Mouse (Mus musculus) ovary, postnatal 36 days (tissue): ENCODE measurements around the gene Gm20518.

Source experiments
- DNase-seq: peaks from one replicate; pipeline ENCODE4 v3.0.0; 2022; ENCODE audit warnings: low spot score, mixed read lengths

Gm20518 gene

DNA sequence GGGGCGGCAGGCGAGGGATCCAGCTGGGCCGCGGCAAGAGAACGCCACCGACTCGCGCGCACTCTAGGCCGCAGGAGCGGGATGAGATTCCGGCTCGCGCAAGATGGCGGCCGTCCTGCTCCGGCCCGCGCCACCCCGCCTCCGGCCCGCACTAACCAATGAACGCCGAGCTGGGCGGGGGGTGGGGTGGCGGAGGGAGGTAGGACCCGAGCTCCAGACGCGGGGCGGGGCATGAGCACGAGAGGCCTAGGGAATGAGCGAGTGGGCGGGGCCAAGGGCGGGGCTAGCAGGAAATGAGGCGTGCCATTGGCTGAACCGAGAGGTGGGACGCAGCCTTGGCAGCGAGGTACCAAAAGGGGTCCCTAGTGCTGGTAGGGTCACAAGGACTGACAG lies at the start of gene Gm20518:
TSS of gene Gm20518 (minus strand) at position 105 of the 393 bp plus-strand sequence.
- peak; percentile 99 for DNase-seq

- DNase-seq: no peak
These were observed 47.8 kb upstream of the Gm20518 start for GRCm38 (mm10) chr16:17939255-17939751.

GRCm38 (mm10) chr16:17938821-17939220 lies 47.4 kb upstream of the Gm20518 start:
- peak; percentile 77 for DNase-seq

- no peak for DNase-seq
These were observed 46.7 kb upstream of the Gm20518 start for GRCm38 (mm10) chr16:17938187-17938586.

DNA sequence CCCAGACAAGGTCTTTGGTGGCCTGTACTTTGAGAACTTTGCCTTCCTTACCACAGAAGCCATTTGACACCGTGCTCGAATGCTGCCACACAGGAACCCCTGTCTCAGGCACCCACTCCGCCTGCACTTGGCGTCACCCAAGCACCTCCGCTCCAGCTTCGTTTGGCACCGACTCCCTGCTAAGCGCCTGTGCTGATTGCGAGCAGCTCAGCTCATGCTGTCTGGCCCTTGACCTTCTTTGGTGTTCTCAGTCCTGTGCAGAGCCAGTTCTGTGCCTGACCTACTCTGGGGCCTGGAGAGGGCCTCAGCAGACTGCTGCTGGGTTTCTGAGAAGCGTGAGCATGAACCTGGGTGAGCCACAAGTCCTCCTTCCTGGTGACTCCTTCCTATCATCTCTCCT lies 45.3 kb upstream of the Gm20518 start:
- DNase-seq: no peak

- DNase-seq: no peak
These were observed 43.0 kb upstream of the Gm20518 start for GRCm38 (mm10) chr16:17934445-17934910.

GRCm38 (mm10) chr16:17933594-17934444 lies 42.3 kb upstream of the Gm20518 start:
- no peak for DNase-seq

- DNase-seq: no peak
These were observed 40.5 kb upstream of the Gm20518 start for GRCm38 (mm10) chr16:17931906-17932460.

- DNase-seq: no peak
These were observed 38.2 kb upstream of the Gm20518 start for GRCm38 (mm10) chr16:17929631-17930030.

DNA sequence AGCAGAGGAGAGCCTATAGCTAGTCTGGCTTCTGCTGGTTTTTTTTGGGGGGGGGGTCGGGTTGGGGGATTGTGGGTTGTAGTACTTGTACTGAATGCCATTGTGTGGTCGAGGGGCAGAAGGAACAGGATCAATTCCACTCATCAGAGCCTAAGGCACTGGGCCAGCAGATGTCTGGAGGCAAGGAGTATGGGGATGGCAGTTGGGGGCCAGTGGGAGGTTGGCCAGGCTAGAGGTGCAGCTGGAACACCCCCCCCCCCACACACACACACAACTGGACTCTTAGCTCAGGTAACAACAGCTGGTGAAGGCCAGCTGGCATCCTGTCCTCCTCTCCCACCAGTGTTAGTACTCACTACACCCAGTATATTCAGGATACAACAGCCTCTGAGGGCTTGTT lies 37.7 kb upstream of the Gm20518 start:
- DNase-seq: no peak

- peak; percentile 79 for DNase-seq
These were observed 37.2 kb upstream of the Gm20518 start for GRCm38 (mm10) chr16:17928627-17929104.

DNA sequence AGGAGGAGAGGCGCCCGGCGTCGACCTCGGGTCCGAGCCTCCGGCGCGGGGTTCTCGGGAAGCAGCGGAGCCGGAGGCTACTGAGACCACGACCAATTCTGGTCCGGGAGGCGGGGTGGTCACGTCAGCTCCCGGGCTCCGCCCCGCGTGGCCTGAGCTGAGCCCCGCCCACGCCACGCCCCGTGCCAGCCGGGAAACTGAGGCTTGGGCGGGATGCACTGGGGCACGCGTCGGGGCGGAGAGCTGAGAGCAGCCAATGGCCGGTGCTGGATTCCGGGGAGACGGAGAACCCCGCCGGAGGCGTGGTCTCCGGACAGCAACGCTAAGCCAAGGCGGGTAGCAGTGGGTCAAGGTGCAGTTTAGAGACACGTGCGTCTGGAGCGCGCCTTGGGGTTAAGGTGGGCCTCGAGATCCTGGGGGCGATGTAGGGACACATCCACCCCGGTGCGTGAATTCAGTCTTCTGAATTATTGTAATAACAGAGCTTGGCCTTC lies 36.7 kb upstream of the Gm20518 start, which contains the start of gene Slc25a1:
TSS of gene Slc25a1 (minus strand) at position 133 of the 494 bp plus-strand sequence.
- peak; percentile 87 for DNase-seq

GRCm38 (mm10) chr16:17927351-17928082 lies 36.0 kb upstream of the Gm20518 start:
- no peak for DNase-seq

GRCm38 (mm10) chr16:17922163-17922538 lies 30.7 kb upstream of the Gm20518 start:
- no peak for DNase-seq

DNA sequence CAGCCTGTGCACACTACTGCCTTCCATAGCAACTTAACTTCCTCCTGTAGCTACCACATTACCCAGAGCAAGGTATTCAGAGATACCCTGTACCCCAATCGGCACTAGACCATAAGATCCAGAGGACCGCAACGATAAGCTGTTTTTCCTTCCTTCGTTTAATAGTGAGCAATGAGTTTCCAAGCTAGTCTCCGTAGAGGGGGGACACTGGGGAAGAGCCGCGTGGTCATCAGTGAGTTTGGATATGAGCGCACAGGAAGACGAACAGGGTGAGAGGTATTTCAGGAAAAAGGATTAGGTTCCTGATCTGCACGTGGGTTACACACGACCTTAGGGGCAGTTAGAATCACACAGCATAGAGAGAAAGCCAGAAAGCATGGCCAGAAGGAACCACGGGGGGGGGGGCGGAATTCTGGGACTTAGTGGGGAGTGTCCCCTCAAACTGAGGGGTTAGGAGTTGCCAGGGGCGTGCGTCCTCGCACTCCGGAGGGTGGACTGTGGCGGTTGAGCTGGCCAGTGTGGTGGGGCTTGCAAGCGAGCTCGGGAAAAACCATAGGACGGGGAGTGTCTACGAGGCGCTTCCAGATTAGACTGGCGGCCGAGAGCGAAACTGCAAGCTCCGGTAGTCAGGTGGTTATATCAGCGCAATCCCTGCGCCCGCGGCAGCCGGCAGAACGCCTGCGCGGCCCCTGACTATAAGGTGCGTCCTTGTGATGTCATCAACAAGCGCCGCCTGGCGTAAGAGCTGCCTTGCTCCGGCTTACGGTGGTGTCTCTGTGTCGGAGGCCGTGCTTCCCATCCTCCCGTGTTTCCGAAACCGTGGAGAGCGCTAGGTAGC lies 30.1 kb upstream of the Gm20518 start:
- DNase-seq: peak; percentile 93

DNA sequence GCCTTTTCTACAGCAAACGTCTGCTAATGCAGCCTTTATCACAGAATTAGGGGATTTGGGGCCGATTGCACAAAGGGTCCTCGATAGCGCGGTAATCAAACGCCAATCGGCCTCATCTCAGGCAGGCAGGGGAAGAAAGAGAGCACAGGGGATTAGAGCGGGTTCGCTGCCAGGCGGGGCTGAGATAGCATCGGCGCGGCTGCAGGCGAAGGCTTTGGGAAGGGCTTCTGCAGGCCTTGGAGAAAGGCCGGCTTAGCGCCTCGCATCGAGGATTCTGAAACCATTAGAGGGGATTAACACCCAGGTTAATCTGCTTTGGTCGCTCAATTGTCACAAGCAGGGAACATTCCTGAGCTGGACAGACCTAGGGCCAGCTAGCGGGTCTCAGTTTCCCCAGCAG lies 29.1 kb upstream of the Gm20518 start:
- DNase-seq: no peak

DNA sequence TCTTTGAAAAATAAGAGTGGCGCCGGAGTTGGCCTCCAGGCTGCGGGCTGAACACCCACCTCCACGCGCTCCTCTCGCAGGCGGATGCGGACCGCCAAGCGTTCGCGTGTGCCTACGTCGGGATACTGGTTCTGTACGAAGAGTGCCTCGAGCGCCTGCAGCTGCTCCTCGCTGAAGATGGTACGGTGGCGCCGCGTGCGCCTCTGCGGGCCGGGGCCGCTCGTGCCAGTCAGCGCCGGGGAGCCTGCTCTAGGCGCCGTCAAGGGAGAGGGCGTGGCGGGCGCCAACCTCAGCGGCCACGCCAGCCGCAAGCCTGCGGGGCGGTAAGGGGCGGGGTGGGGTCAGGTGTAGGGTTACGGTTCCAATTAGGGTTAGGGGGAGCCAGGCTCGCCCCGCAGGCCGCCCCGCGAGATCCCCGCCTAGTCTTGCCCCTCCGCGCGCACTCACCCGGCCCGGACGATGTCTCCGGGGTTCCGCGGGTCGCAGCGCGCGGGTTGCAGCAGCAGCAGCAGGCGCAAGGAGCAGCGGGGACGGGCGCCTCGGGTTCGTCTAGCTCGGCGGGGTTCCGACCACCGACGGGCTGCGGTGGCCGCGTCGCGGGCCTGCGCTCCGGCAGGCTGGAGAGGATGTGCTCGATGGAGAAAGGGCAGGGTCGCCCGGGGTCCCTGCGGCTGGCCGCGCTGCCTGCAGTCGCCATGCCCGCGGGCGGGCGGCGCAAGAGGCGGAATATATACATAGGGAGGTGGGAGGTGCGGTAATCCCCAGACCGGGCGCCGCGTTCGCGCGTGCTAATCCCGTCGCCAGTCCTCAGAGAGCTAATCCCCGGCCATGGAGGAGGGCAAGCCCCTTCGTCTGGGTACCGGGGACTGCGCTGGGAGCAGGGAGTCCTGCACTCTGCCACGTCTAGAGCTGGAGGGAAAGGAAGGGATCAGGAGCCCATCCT lies 23.1 kb upstream of the Gm20518 start, which contains the start of gene Gsc2:
TSS of gene Gsc2 (minus strand) at position 753 of the 943 bp plus-strand sequence.
- DNase-seq: peak; percentile 42

DNA sequence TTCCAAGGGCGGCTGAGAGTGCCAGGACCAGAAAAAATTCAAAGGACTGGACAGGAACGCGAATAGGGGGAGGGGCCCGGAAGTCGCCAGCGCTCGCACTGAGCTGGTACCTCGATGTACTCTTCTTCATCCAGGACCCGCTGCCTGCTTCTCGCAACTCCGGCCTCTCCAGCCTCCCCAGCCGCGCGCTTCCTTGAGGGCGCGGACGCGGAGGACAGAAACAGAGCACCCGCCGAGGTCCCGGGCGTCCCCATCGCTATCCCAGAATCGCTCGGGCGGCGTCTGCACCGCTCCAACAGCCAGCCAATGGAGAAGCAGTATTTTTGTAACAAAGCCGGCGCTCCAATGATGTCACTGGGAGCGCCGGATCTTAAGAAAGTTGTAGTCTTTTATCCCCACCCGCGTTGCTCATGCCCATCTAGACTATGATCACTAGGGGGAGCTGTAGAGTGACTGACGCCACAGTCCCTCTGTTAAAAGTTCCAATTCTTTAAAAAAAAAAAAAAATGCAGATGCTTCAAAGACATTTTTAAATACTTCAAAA lies 19.7 kb upstream of the Gm20518 start, which contains the start of gene Ess2:
TSS of gene Ess2 (minus strand) at position 297 of the 544 bp plus-strand sequence.
- peak; percentile 86 for DNase-seq

DNA sequence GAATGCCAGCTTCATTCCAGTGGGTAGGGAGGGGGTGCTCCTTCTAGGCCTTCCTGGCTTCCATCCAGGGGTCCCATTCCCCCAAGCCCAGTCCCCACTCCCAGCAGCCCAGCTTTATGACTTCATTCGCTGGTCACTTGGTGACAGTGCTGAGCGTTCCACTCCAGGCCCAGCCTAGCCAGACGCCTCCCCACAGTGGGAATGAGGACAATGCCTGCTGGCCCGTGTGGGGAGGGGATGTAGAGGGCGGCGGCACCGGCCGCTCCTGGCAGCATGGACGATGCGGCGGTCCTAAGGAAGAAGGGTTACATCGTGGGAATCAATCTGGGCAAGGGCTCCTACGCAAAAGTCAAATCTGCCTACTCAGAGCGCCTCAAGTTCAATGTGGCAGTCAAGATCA lies 7.0 kb upstream of the Gm20518 start, which contains the start of the genes Dgcr2 and Tssk2:
TSS of gene Dgcr2 (minus strand) at position 101 of the 400 bp plus-strand sequence.
TSS of gene Tssk2 (plus strand) at position 176 of the 400 bp plus-strand sequence.
- DNase-seq: no peak
